Mouse (Mus musculus): ENCODE data around the gene Trim11.

DNA sequence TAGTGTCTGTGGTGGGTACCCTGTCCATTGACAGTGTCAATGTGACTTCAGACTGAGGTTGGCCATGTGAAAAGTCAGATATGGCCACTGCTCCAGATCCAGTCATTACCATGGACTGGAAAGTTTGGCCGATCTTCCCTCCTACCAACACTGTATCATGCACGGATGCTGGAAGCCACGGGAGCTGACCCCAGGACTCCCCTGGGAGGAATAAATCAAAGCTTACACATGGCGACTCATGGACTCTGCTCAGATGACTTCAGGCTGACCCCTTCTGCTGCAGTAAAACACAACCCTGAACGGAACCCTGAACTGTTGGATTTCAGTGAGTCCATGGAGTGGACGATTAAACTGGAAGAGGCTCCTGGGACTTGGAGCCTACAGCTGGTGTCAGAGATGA is 48.5 kb downstream of the Trim11 start:
- TF ChIP-seq CTCF (IDR thresholded peaks at IDR 0.05; ENCODE audit: low read depth) (no peak), EP300 (IDR thresholded peaks at IDR 0.05; ENCODE audit: low read depth) (no peak)
